Mouse (Mus musculus) heart, embryonic 16.5 days (tissue): Measurements from ENCODE around the gene Rufy2. TPM values are rescaled to one million over a fixed set of nuclear protein-coding genes. Genes with fewer than 3 reads are reported as not detected.

Source experiments
- ATAC-seq: fragments of 200-750 bp; cut with Nextera tagmentation; replicated peaks from 2 replicates; pipeline ENCODE4 v1.8.0; 2017; ENCODE audit warnings: moderate number of reproducible peaks; ENCODE audit not compliant: insufficient read depth, low FRiP score; ENCODE audit errors: extremely low read depth
- H3K27ac ChIP-seq: fragments of 300-500 bp; sonication (generic); 2 replicates; pipeline ENCODE4 v1.5.1; 2014; ENCODE audit warnings: mild to moderate bottlenecking, low read length, control low read depth, moderate library complexity
- H3K27me3 ChIP-seq: fragments of 300-500 bp; sonication (generic); 2 replicates; pipeline ENCODE4 v1.6.1; 2014; ENCODE audit warnings: low read length, mixed read lengths; ENCODE audit not compliant: control insufficient read depth, insufficient read depth
- H3K36me3 ChIP-seq: fragments of 300-500 bp; sonication (generic); 2 replicates; pipeline ENCODE4 v1.6.1; 2014; ENCODE audit not compliant: control insufficient read depth, insufficient read depth
- H3K4me1 ChIP-seq: fragments of 300-500 bp; sonication (generic); 2 replicates; pipeline ENCODE4 v1.6.1; 2014; ENCODE audit warnings: low read length, mixed read lengths; ENCODE audit not compliant: control insufficient read depth, insufficient read depth
- H3K4me2 ChIP-seq: fragments of 300-500 bp; sonication (generic); 2 replicates; pipeline ENCODE4 v1.6.1; 2014; ENCODE audit warnings: low read depth, mild to moderate bottlenecking, control low read depth, low read length
- H3K4me3 ChIP-seq: fragments of 300-500 bp; sonication (generic); 2 replicates; pipeline ENCODE4 v1.5.1; 2014; ENCODE audit warnings: mild to moderate bottlenecking, control low read depth, low read length
- H3K9ac ChIP-seq: fragments of 300-500 bp; sonication (generic); 2 replicates; pipeline ENCODE4 v1.6.1; 2014; ENCODE audit warnings: low read length, control low read depth
- H3K9me3 ChIP-seq: fragments of 300-500 bp; sonication (generic); replicated peaks from 2 replicates; pipeline ENCODE4 v1.6.1; 2016; ENCODE audit warnings: low read length; ENCODE audit not compliant: control insufficient read depth
- WGBS: fragments of 180-500 bp; shearing (Covaris S2); extraction: QIAGEN DNeasy Blood & Tissue Kit; methylation state at CpG from one replicate; pipeline ENCODE4 v1.1.7; 2014; 5-methylcytosine and 5-hydroxymethylcytosine counted together
- polyA plus RNA-seq: library from polyadenylated mRNA; unstranded; fragments of >200 nt; fragmentation: Nextera tagmentation; extraction: Ambion mirVana; gene quantifications from 2 replicates; pipeline ENCODE4 v1.2.1, GENCODE M21; 2015

The Rufy2 gene
- polyA plus RNA-seq, 1 experiment from 2014 or later = 16.5 TPM

- Histone ChIP-seq H3K36me3 (peaks cover 18% of the 10 kb centered on the region), H3K4me3 (no peak overlapping the region), H3K4me1 (no peaks in the 10 kb centered on the region), H3K27ac (no peak overlapping the region), H3K9ac (no peak overlapping the region), H3K9me3 (no peaks in the 10 kb centered on the region), H3K27me3 (no peaks in the 10 kb centered on the region), H3K4me2 (no peak overlapping the region)
- no peak for ATAC-seq
- 80% methylated on average over 16 of the region's 16 CpGs for WGBS
Measured at GRCm38 (mm10) chr10:62971821-62972220, 8.2 kb upstream of the Rufy2 start.

GRCm38 (mm10) chr10:62979667-62980038 lies 370 bp upstream of the Rufy2 start:
- H3K27ac ChIP-seq = no peak overlapping the region
- 14% methylated on average over 10 of the region's 10 CpGs for whole genome bisulfite sequencing
- peaks cover 15% of the 10 kb centered on the region for H3K4me1 ChIP-seq
- ATAC-seq = no peak
- H3K4me2 ChIP-seq = peak overlapping the region; percentile 85
- no peaks in the 10 kb centered on the region for H3K9me3 ChIP-seq
- H3K4me3 ChIP-seq = peak overlapping the region; percentile 97
- peak overlapping the region; percentile 80 for H3K9ac ChIP-seq
- no peaks in the 10 kb centered on the region; the same call in 1 of the 2 replicates for H3K36me3 ChIP-seq
- no peaks in the 10 kb centered on the region for H3K27me3 ChIP-seq

GRCm38 (mm10) chr10:62984072-62984471 lies 4.0 kb downstream of the Rufy2 start:
- no peak for ATAC-seq
- Histone ChIP-seq H3K4me2 (peak overlapping the region; percentile 4; the same call in 1 of the 2 replicates), H3K27me3 (no peaks in the 10 kb centered on the region), H3K4me1 (peaks cover 20% of the 10 kb centered on the region), H3K36me3 (peaks cover 6% of the 10 kb centered on the region; the same call in 1 of the 2 replicates), H3K9me3 (no peaks in the 10 kb centered on the region), H3K27ac (peak overlapping the region; percentile 66), H3K4me3 (no peak overlapping the region), H3K9ac (no peak overlapping the region)
- WGBS = 78% methylated on average over 11 of the region's 11 CpGs

GRCm38 (mm10) chr10:62984495-62984894 lies 4.5 kb downstream of the Rufy2 start:
- Histone ChIP-seq H3K9ac (no peak overlapping the region), H3K27ac (peak overlapping the region; percentile 66), H3K4me1 (peaks cover 20% of the 10 kb centered on the region), H3K4me2 (peak overlapping the region; percentile 4; the same call in 1 of the 2 replicates), H3K4me3 (no peak overlapping the region), H3K27me3 (no peaks in the 10 kb centered on the region), H3K9me3 (no peaks in the 10 kb centered on the region), H3K36me3 (peaks cover 7% of the 10 kb centered on the region)
- 52% methylated on average over 6 of the region's 6 CpGs for WGBS
- peak; percentile 32; the same call in 1 of the 2 replicates for ATAC-seq

- H3K9me3 ChIP-seq = no peaks in the 10 kb centered on the region
- WGBS = 27% methylated on average over 3 of the region's 3 CpGs
- H3K4me2 ChIP-seq = no peak overlapping the region
- no peak overlapping the region for H3K4me3 ChIP-seq
- no peaks in the 10 kb centered on the region for H3K27me3 ChIP-seq
- H3K4me1 ChIP-seq = peaks cover 10% of the 10 kb centered on the region; the same call in 1 of the 2 replicates
- ATAC-seq = no peak
- no peak overlapping the region for H3K27ac ChIP-seq
- peaks cover 24% of the 10 kb centered on the region for H3K36me3 ChIP-seq
- no peak overlapping the region for H3K9ac ChIP-seq
Measured at GRCm38 (mm10) chr10:62987341-62987740, 7.3 kb downstream of the Rufy2 start.

- 95% methylated on average over 15 of the region's 15 CpGs for WGBS
- Histone ChIP-seq H3K4me1 (no peaks in the 10 kb centered on the region), H3K4me2 (no peak overlapping the region), H3K27ac (no peak overlapping the region), H3K27me3 (no peaks in the 10 kb centered on the region), H3K4me3 (no peak overlapping the region), H3K9ac (no peak overlapping the region), H3K9me3 (no peaks in the 10 kb centered on the region), H3K36me3 (peaks cover 41% of the 10 kb centered on the region)
- no peak for ATAC-seq
Measured at GRCm38 (mm10) chr10:62990636-62991035, 10.6 kb downstream of the Rufy2 start.

- WGBS = 83% methylated on average over 8 of the region's 9 CpGs
- H3K4me1 ChIP-seq = no peaks in the 10 kb centered on the region
- H3K9me3 ChIP-seq = no peaks in the 10 kb centered on the region
- H3K9ac ChIP-seq = no peak overlapping the region
- peaks cover 50% of the 10 kb centered on the region for H3K36me3 ChIP-seq
- no peak overlapping the region for H3K4me3 ChIP-seq
- ATAC-seq = no peak
- no peaks in the 10 kb centered on the region for H3K27me3 ChIP-seq
- H3K4me2 ChIP-seq = no peak overlapping the region
- H3K27ac ChIP-seq = no peak overlapping the region
Measured at GRCm38 (mm10) chr10:62993991-62994390, 14.0 kb downstream of the Rufy2 start.

- Histone ChIP-seq H3K4me3 (no peak overlapping the region), H3K9ac (no peak overlapping the region), H3K36me3 (peaks cover 49% of the 10 kb centered on the region), H3K27me3 (no peaks in the 10 kb centered on the region), H3K9me3 (no peaks in the 10 kb centered on the region), H3K4me2 (no peak overlapping the region), H3K4me1 (no peaks in the 10 kb centered on the region), H3K27ac (no peak overlapping the region)
- 65% methylated on average over 9 of the region's 9 CpGs for WGBS
- ATAC-seq = no peak
Measured at GRCm38 (mm10) chr10:63000584-63000983, 20.6 kb downstream of the Rufy2 start.

- peaks cover 49% of the 10 kb centered on the region for H3K36me3 ChIP-seq
Measured at GRCm38 (mm10) chr10:63003252-63003651, 23.2 kb downstream of the Rufy2 start.

More at GRCm38 (mm10) chr10:63003252-63003651, 23.2 kb downstream of the Rufy2 start:
- WGBS = 61% methylated on average over 9 of the region's 9 CpGs
- H3K27ac ChIP-seq = no peak overlapping the region
- no peak overlapping the region for H3K9ac ChIP-seq
- H3K4me2 ChIP-seq = no peak overlapping the region
- H3K4me3 ChIP-seq = no peak overlapping the region
- ATAC-seq = no peak
- no peaks in the 10 kb centered on the region for H3K4me1 ChIP-seq
- H3K27me3 ChIP-seq = no peaks in the 10 kb centered on the region
- H3K9me3 ChIP-seq = no peaks in the 10 kb centered on the region
